Comparison of ENCODE assay signal across 16 mouse cellular contexts in the genomic region with DNA sequence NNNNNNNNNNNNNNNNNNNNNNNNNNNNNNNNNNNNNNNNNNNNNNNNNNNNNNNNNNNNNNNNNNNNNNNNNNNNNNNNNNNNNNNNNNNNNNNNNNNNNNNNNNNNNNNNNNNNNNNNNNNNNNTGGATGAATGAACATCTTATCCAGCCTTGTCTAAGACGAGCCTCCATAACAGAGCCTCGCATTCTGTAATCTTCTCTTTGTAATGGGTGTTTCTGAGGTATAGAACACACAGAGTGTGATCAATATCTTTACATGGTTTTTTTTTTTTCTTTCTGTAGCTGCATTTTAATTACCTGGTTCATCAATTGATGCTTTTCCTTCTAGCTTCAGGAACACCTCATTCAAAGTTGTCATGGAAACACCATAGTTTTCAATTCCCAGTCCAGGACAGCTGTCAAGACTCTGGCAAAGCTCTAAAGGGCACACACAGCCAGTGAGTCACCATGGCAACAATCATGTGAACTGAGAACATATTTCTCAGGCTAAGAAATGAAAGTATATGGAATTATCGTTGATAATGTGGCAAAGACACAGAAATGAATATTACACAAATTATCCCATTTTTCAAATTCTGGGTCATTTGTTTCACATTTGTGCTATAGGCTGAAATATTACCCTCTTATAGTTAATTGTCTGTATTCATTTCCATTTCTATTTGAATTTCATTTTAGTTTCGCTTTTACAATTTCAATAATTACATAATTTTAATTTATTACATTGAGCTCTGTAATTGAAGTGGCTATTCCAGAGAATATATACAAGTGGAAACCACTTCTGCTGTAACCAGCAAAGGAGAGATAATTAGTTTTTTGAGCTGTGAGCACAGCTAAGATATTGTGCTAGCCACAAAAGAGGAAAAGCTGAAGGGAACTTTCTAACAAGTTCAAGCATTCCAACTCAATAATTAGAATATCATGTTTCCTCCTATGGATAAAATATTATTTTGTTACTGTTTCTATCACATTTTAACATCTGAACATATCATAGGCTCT. TPM values are rescaled to one million over a fixed set of nuclear protein-coding genes. Genes with fewer than 3 reads are reported as not detected.
DNase-seq lines count a peak whose midpoint lies in the region; ATAC-seq lines count a peak whose summit lies in the region.
"Had no signal": no experiment of that assay in that cellular context is flagged by ENCODE, and none has a peak within 500 bp of the region (broad histone marks: within the 10 kb centered on the region; RNA-seq: fewer than 3 reads in every experiment).

No protein-coding gene starts in this region.

- no peaks in the 10 kb centered on the region for H3K27me3 ChIP-seq in hindbrain, embryonic 11.5 days (ENCODE audit: control insufficient read depth, insufficient read depth, low read length)
- no peaks in the 10 kb centered on the region for H3K27me3 ChIP-seq in hindbrain, embryonic 10.5 days (ENCODE audit: insufficient read depth, poor library complexity, severe bottlenecking)
- no peaks in the 10 kb centered on the region for H3K27me3 ChIP-seq in forebrain, embryonic 14.5 days (replicated peaks; ENCODE audit: control insufficient read depth, insufficient read depth, low read length)
- H3K27me3 ChIP-seq in midbrain, embryonic 14.5 days (ENCODE audit: control insufficient read depth, insufficient read depth, low read length), result no peaks in the 10 kb centered on the region
- H3K27me3 ChIP-seq: embryonic facial prominence, embryonic 13.5 days; heart, embryonic 15.5 days had no signal

- no peak overlapping the region for H3K4me3 ChIP-seq in hindbrain, embryonic 11.5 days (ENCODE audit: low read depth, low read length)
- no peak overlapping the region for H3K4me3 ChIP-seq in hindbrain, embryonic 10.5 days
- H3K4me3 ChIP-seq in forebrain, embryonic 14.5 days (ENCODE audit: low read depth, low read length), result no peak overlapping the region
- H3K4me3 ChIP-seq in midbrain, embryonic 14.5 days (replicated peaks; ENCODE audit: low read depth, low read length), result no peak overlapping the region
- H3K4me3 ChIP-seq: embryonic facial prominence, embryonic 13.5 days; heart, embryonic 15.5 days; left cerebral cortex, adult 2 months had no signal

- no peak overlapping the region for H3K27ac ChIP-seq in hindbrain, embryonic 11.5 days (ENCODE audit: low read depth, low read length)
- H3K27ac ChIP-seq in hindbrain, embryonic 10.5 days, result no peak overlapping the region
- no peak overlapping the region for H3K27ac ChIP-seq in forebrain, embryonic 14.5 days (ENCODE audit: low read depth, low read length)
- peak overlapping the region; percentile 78 for H3K27ac ChIP-seq in midbrain, embryonic 14.5 days (replicated peaks; ENCODE audit: low read depth, low read length)
- H3K27ac ChIP-seq: embryonic facial prominence, embryonic 13.5 days; heart, embryonic 15.5 days; left cerebral cortex, adult 2 months had no signal

- no peaks in the 10 kb centered on the region for H3K4me1 ChIP-seq in hindbrain, embryonic 11.5 days (replicated peaks; ENCODE audit: control insufficient read depth, insufficient read depth, low read length)
- peaks cover 6% of the 10 kb centered on the region; the same call in 1 of the 2 replicates for H3K4me1 ChIP-seq in hindbrain, embryonic 10.5 days (replicated peaks)
- 0 out of 2 replicates have a peak, but pooled peaks cover 7% of the 10 kb centered on the region for H3K4me1 ChIP-seq in forebrain, embryonic 14.5 days (ENCODE audit: control insufficient read depth, insufficient read depth, low read length)
- H3K4me1 ChIP-seq in midbrain, embryonic 14.5 days (ENCODE audit: control insufficient read depth, insufficient read depth, low read length), result peaks cover 4% of the 10 kb centered on the region
- H3K4me1 ChIP-seq: embryonic facial prominence, embryonic 13.5 days; heart, embryonic 15.5 days had no signal

- H3K4me2 ChIP-seq in hindbrain, embryonic 11.5 days (replicated peaks; ENCODE audit: low read depth, low read length), result no peak overlapping the region
- H3K4me2 ChIP-seq in forebrain, embryonic 14.5 days (ENCODE audit: low read length), result peak overlapping the region; percentile 20; the same call in 1 of the 2 replicates
- H3K4me2 ChIP-seq in midbrain, embryonic 14.5 days (ENCODE audit: low read length), result peak overlapping the region; percentile 22
- H3K4me2 ChIP-seq: embryonic facial prominence, embryonic 13.5 days; heart, embryonic 15.5 days had no signal

- no peaks in the 10 kb centered on the region for H3K36me3 ChIP-seq in hindbrain, embryonic 11.5 days (ENCODE audit: control insufficient read depth, insufficient read depth, low read length)
- H3K36me3 ChIP-seq in hindbrain, embryonic 10.5 days, result no peaks in the 10 kb centered on the region
- no peaks in the 10 kb centered on the region for H3K36me3 ChIP-seq in forebrain, embryonic 14.5 days (ENCODE audit: control insufficient read depth, insufficient read depth, low read length)
- H3K36me3 ChIP-seq in midbrain, embryonic 14.5 days (ENCODE audit: control insufficient read depth, insufficient read depth, low read length), result no peaks in the 10 kb centered on the region
- H3K36me3 ChIP-seq: embryonic facial prominence, embryonic 13.5 days; heart, embryonic 15.5 days had no signal

- no peak for ATAC-seq in hindbrain, embryonic 11.5 days (ENCODE audit: low FRiP score)
- ATAC-seq in forebrain, embryonic 14.5 days, result peak; percentile 97
- no peak; the same call in 1 of the 2 replicates for ATAC-seq in midbrain, embryonic 14.5 days (ENCODE audit: low FRiP score, low TSS enrichment)
- ATAC-seq: intestine, postnatal 0 days had no signal

- H3K9ac ChIP-seq in hindbrain, embryonic 11.5 days (ENCODE audit: low read depth, low read length), result no peak overlapping the region
- no peak overlapping the region for H3K9ac ChIP-seq in forebrain, embryonic 14.5 days (ENCODE audit: low read length)
- H3K9ac ChIP-seq in midbrain, embryonic 14.5 days (replicated peaks; ENCODE audit: low read length), result no peak overlapping the region
- H3K9ac ChIP-seq: embryonic facial prominence, embryonic 13.5 days; heart, embryonic 15.5 days had no signal

- H3K9me3 ChIP-seq in hindbrain, embryonic 11.5 days (ENCODE audit: control insufficient read depth, low read length), result no peaks in the 10 kb centered on the region
- no peaks in the 10 kb centered on the region for H3K9me3 ChIP-seq in hindbrain, embryonic 10.5 days
- H3K9me3 ChIP-seq in forebrain, embryonic 14.5 days (replicated peaks; ENCODE audit: control insufficient read depth, low read length), result no peaks in the 10 kb centered on the region
- no peaks in the 10 kb centered on the region for H3K9me3 ChIP-seq in midbrain, embryonic 14.5 days (ENCODE audit: control insufficient read depth, low read length)
- H3K9me3 ChIP-seq: embryonic facial prominence, embryonic 13.5 days; heart, embryonic 15.5 days had no signal

- WGBS in hindbrain, embryonic 11.5 days, result 65% methylated on average over 4 of the region's 4 CpGs
- 65% methylated on average over 4 of the region's 4 CpGs for WGBS in hindbrain, embryonic 10.5 days
- WGBS in forebrain, embryonic 14.5 days, result 31% methylated on average over 4 of the region's 4 CpGs
- WGBS in midbrain, embryonic 14.5 days, result 36% methylated on average over 4 of the region's 4 CpGs

- peak; percentile 23 for DNase-seq in hindbrain, embryonic 11.5 days (ENCODE audit: low spot score)
- no peak for DNase-seq in hindbrain, embryonic 10.5 days (ENCODE audit: low spot score)
- DNase-seq in NIH3T3 (ENCODE audit: low read depth), result peak; percentile 47
- DNase-seq in forebrain, embryonic 14.5 days (ENCODE audit: low spot score), result peak; percentile 93
- peak; percentile 88 for DNase-seq in midbrain, embryonic 14.5 days
- DNase-seq in urinary bladder, adult 18-20 months (ENCODE audit: low spot score in 2 of 2), result no peak
- DNase-seq in gastrocnemius, adult 8-10 months (ENCODE audit: low spot score in 2 of 2), result no peak
- no peak for DNase-seq in adrenal gland, adult 18-20 months (ENCODE audit: low spot score in 2 of 2)
- DNase-seq: adrenal gland, adult 2 months; cerebellum, adult 11 months; liver; lung, postnatal 36 days had no signal

RNA-seq across cellular contexts. Expression of a gene that starts 33.9 kb away (rescaled TPM):
- 0.64 and 0.71 TPM in 2 replicates for polyA plus RNA-seq in hindbrain, embryonic 11.5 days (2014; fragmentation: Nextera tagmentation; extraction: Ambion mirVana)
- polyA plus RNA-seq in hindbrain, embryonic 10.5 days (2016; fragmentation: Nextera tagmentation; extraction: Ambion mirVana), result 0.10 and 0.25 TPM in 2 replicates
- 1.1 and 1.8 TPM in 2 replicates for polyA plus RNA-seq in forebrain, embryonic 14.5 days (2014; fragmentation: Nextera tagmentation; extraction: Ambion mirVana)
- 1.9 and 2.3 TPM in 2 replicates for polyA plus RNA-seq in midbrain, embryonic 14.5 days (2014; fragmentation: Nextera tagmentation; extraction: Ambion mirVana)
- total RNA-seq in gastrocnemius, adult 8-10 months (2022), result 10 to 100 TPM; 13.5 to 23.2 (median 16.6) TPM
- total RNA-seq in adrenal gland, adult 18-20 months (2021), result 10 to 100 TPM in 1 of 2 experiments, 1 to 10 TPM in 1; 7.2 to 11.8 TPM

Comparison
In these comparisons a context has a peak if more than half of its experiments do, and no peak if none do; other contexts are left out.
1. DNase-seq: peak in hindbrain, embryonic 11.5 days (single experiment), NIH3T3 (single experiment), forebrain, embryonic 14.5 days (single experiment) and midbrain, embryonic 14.5 days (single experiment); none in hindbrain, embryonic 10.5 days (single experiment), urinary bladder, adult 18-20 months (0 of 2), gastrocnemius, adult 8-10 months (0 of 2) and adrenal gland, adult 18-20 months (0 of 2).